Mouse (Mus musculus): ENCODE measurements around the gene Cemip2.

GRCm38 (mm10) chr19:21781787-21782432 is 3.8 kb downstream of the Cemip2 start:
- no peak for TF ChIP-seq CTCF (IDR thresholded peaks at IDR 0.05; ENCODE audit: control insufficient read depth, insufficient read depth, insufficient replicate concordance, low read depth, low read length)
- TF ChIP-seq POLR2A (IDR thresholded peaks at IDR 0.05; ENCODE audit: control insufficient read depth, low read depth, low read length), result no peak
